Mouse (Mus musculus): Measurements from ENCODE around the gene Cpsf4l.
"Not testable (repeated sequence)": the region's sequence is repeated elsewhere in the genome, so short reads cannot be mapped to it uniquely, and the experiment has no call there.

Cpsf4l gene

GRCm38 (mm10) chr11:113661835-113662351, 47.9 kb downstream of the Cpsf4l start:
- no peak for DNase-seq

DNA sequence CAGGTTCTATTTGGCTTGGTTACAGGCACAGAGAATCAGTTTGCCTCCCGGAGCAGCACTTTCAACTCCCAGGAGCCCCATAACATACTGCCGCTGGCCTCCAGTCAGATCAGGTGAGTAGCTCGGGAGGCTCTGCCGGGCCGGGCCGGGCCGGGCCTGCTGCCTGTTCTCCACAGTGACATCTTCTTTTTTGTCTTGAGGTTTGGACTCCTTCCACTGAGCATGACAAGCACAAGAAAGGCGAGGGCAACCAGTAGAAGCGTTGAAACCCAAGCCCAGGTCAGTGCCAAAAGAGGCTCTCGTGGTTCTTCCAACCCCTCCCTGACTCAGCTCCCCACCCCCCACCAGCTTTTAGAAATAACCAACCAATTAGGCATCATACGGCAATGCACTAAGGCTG, 48.9 kb downstream of the Cpsf4l start:
- DNase-seq = no peak

DNA sequence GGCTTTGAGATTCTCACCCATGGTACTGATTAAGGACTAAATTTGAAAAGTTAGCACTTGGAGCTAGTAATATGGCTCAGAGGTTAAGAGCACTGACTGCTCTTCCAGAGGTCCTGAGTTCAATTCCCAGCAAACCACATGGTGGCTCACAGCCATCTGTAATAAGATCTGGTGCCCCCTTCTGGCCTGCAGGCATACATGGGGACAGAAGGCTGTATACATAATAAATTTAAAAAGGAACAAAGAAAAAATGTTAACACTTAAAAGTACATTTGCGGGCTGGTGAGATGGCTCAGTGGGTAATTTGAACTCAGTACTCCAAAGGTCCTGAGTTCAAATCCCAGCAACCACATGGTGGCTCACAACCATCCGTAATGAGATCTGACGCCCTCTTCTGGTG, 49.6 kb downstream of the Cpsf4l start:
- DNase-seq = not testable (repeated sequence)

DNA sequence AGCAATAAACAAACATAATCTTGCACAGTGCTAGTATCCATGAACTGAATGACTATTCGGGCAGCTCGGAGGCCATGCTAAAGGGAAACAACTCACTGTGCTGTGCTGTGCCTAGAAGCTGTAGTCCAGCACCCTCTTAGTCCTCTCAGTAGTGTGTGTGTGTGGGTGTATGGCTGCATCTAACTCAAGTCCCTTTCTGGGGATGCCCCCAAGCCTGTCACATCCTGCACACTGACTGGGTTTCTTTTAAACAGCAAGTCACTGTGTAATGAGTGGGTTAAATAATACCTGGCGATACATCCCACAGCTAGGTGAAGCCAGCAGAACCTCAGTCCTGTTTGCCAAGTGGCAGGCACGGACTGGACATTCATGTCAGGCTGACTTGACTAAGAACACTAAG, 51.1 kb downstream of the Cpsf4l start:
- DNase-seq = no peak

GRCm38 (mm10) chr11:113658319-113658718, 51.5 kb downstream of the Cpsf4l start:
- DNase-seq = no peak

- no peak for DNase-seq
Observed at GRCm38 (mm10) chr11:113657221-113657620, 52.6 kb downstream of the Cpsf4l start.

DNA sequence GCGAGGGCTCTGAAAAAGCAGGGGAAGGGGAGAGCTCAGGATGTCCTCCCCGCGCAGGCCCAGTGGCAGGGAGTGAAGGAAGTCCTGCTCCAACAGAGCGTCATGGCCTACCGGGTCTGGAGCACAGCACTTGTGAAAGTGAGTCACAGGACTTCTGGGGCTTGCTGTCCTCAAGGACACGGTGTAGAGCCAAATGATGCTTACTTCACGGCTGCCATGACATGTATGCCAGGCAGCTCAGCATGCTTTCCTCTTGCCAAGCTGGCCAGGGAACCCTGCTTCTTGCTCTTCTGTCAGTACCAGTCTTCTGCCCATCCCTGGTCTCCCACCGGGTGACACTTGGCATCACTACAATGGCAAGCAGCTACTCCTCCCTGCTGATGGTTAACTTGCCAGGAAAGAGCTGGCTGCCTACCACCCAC, 53.3 kb downstream of the Cpsf4l start:
- DNase-seq = no peak

DNA sequence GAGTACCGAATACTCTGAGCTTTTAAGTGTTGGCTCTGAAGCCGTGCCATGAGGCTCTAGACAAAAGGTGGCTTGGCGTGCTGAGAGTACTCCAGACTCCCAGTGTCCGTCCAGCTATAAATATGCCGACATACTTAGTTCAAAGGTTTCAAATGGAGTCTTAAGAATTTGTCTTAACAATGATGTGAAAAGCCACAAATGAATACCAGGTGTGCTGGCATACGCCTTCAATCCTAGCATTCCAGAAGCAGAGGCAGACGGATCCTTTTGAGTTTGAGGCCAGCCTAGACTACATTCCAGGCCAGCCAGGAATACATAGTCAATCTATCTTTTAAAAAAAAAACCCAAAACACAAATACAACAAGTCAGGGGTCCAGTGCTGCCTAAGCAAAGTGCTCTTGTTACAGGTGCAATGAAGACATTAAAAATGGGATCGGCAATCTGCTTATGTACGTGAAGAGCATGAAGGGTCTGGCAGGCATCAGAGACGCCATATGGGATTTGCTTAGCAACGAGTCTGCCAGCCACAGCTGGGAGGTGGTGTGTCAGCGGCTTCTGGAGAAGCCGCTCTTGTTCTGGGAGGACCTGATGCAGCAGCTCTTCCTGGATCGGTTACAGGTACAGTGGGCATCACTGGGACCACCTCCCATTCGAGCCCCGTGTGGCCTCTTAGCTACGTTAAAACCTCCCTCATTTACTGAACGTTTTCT, 55.1 kb downstream of the Cpsf4l start:
- DNase-seq = no peak

- no peak for DNase-seq
Observed at GRCm38 (mm10) chr11:113654105-113654504, 55.7 kb downstream of the Cpsf4l start.

GRCm38 (mm10) chr11:113652516-113652915, 57.3 kb downstream of the Cpsf4l start:
- no peak for DNase-seq

GRCm38 (mm10) chr11:113651907-113652273, 57.9 kb downstream of the Cpsf4l start:
- peak; percentile 47 for DNase-seq

- no peak for DNase-seq
Observed at GRCm38 (mm10) chr11:113651206-113651906, 58.5 kb downstream of the Cpsf4l start.

DNA sequence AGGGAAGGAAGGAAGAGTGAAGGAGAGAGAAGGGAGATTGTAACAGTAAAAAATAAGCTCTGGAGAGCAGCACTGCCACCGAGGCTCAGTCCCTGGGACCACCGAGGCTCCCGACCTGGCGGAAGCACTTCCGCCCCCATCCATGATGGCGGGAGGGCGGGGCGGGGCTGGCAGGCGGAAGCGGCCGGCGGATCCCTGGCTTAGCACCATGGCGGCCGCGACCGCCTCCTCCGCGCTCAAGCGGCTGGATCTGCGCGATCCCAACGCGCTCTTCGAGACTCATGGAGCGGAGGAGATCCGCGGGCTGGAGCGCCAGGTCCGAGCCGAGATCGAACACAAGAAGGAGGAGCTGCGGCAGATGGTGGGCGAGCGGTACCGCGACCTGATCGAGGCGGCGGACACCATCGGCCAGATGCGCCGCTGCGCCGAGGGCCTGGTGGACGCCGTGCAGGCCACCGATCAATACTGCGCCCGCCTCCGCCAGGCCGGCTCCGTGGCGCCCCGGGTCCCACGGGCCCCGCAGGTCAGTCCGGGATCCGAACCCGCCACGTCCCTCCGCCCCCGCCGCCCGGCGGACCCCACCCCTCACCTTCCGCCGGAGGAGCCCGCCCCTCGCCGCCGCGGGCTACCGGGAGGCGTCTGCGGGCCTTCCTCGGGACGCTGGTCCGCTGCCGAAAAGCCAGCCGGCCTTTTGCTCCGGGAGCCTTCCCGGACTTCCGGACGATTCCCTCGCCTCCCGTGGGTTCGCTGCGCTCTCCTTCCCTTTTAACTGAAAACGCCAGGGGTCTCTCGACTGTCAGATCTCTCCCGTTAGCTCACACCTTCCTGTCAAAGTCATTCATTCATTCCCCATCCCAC, 60.2 kb downstream of the Cpsf4l start, which contains the start of gene Slc39a11:
TSS of gene Slc39a11 (minus strand) at position 727 of the 858 bp plus-strand sequence.
- peak; percentile 75 for DNase-seq

GRCm38 (mm10) chr11:113648690-113649352, 61.0 kb downstream of the Cpsf4l start, which contains the start of gene Cog1:
Cog1 (plus strand) TSS chr11:113649169.
- no peak for DNase-seq
